Mouse (Mus musculus): ENCODE results near the gene Spef1. TPM values are rescaled to one million over a fixed set of nuclear protein-coding genes. Genes with fewer than 3 reads are reported as not detected.
A peak's percentile ranks its signal among the peaks of the same experiment; 100 is the strongest.

Gene Spef1
- polyA plus RNA-seq, 2 experiments = 6.7 to 16.3 TPM

DNA sequence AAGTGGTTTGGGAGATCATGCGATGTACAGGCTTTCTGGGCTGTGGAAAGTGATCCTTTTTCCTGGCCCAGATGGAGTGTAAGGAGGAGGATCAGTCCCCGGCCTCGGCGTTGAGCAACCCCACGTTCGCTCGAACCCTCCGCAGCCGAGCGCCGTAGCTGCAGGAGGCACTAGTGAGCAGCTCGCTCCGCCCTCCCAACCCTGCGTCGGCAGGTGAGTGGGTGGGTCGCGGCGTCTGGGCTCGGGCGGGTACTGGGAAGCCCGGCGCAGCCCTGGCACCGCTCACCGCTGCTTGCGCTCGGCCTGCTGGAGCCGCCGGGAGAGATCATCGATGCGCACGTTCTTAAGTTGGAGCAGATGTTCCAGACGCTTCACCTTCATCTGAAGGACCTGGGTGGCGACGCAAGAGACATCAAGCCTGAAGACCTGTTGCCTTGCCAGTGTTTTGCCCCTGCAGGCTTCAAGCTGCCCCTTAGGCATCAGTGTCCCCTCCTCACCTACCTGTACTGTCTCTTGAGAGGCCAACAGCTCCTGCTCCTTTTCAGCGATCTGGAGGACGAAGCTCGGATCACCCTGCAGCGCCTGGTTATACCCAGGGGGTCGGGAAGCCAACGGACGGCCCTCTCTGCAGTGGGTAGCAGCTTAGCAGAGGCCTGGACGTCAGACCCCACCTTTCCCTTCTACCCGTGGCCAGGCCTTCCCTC, 15.5 kb downstream of the Spef1 start:
- TF ChIP-seq POLR2A (IDR thresholded peaks at IDR 0.05; ENCODE audit: borderline replicate concordance, extremely low read depth, insufficient read depth, insufficient read length) = no peak

DNA sequence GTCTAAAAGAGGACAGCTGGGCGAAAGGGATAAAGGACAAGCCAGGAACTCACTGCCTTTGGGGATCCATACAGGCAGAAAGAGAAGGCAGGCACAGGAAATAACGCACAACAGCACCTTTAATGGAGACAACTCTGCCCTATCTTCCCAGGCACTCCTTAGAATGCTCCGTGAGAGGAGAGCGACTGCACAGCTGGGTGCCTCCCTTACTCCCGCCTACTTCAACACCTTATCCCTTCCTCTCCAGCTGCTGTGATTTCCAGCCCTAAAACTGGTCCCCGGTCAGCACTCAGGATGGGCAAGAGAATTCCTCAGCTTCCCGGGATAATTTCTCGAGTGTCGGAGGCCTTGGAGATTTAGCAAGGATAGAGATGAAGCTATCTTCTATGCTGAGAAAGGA, 16.1 kb downstream of the Spef1 start:
- DNase-seq (ENCODE audit: low spot score) (no peak), ATAC-seq (ENCODE audit: low FRiP score, low read depth) (no peak)
- Histone ChIP-seq H3K27ac (replicated peaks; ENCODE audit: low read depth, low read length) (no peak overlapping the region), H3K36me3 (ENCODE audit: control insufficient read depth, insufficient read depth, low read length) (no peaks in the 10 kb centered on the region; the same call in 1 of the 2 replicates), H3K4me1 (ENCODE audit: control insufficient read depth, insufficient read depth, low read length) (peaks cover 12% of the 10 kb centered on the region), H3K9ac (ENCODE audit: low read depth, low read length, severe bottlenecking) (0 out of 2 replicates have a peak overlapping the region, but pooled peaks have one; percentile 38), H3K27me3 (ENCODE audit: control insufficient read depth, insufficient read depth, low read length) (peaks cover 36% of the 10 kb centered on the region), H3K4me3 (replicated peaks; ENCODE audit: low read length) (peak overlapping the region; percentile 28), H3K4me2 (replicated peaks; ENCODE audit: low read depth, low read length, severe bottlenecking) (peak overlapping the region; percentile 48), H3K9me3 (ENCODE audit: control insufficient read depth, low read length) (no peaks in the 10 kb centered on the region)
- 18% methylated on average over 9 of the region's 9 CpGs for WGBS
- TF ChIP-seq POLR2A (IDR thresholded peaks at IDR 0.05; ENCODE audit: borderline replicate concordance, extremely low read depth, insufficient read depth, insufficient read length) = no peak

More for the DNA sequence above, 15.5 kb downstream of the Spef1 start:
- H3K4me2 ChIP-seq (replicated peaks; ENCODE audit: low read depth, low read length, severe bottlenecking) = peak overlapping the region; percentile 48
- H3K4me1 ChIP-seq (ENCODE audit: control insufficient read depth, insufficient read depth, low read length) = peaks cover 12% of the 10 kb centered on the region
- H3K9me3 ChIP-seq (ENCODE audit: control insufficient read depth, low read length) = no peaks in the 10 kb centered on the region
- peaks cover 36% of the 10 kb centered on the region for H3K27me3 ChIP-seq (ENCODE audit: control insufficient read depth, insufficient read depth, low read length)
- peaks cover 1% of the 10 kb centered on the region; the same call in 1 of the 2 replicates for H3K36me3 ChIP-seq (ENCODE audit: control insufficient read depth, insufficient read depth, low read length)
- no peak overlapping the region for H3K27ac ChIP-seq (replicated peaks; ENCODE audit: low read depth, low read length)
- ATAC-seq (ENCODE audit: low FRiP score, low read depth) (peak; percentile 20; the same call in 1 of the 2 replicates), DNase-seq (ENCODE audit: low spot score) (no peak)
- peak overlapping the region; percentile 28 for H3K4me3 ChIP-seq (replicated peaks; ENCODE audit: low read length)
- WGBS = 5% methylated on average over 41 of the region's 43 CpGs
- peak overlapping the region; percentile 38; the same call in 1 of the 2 replicates for H3K9ac ChIP-seq (ENCODE audit: low read depth, low read length, severe bottlenecking)

GRCm38 (mm10) chr2:131168914-131169313, 18.2 kb downstream of the Spef1 start:
- Histone ChIP-seq H3K4me3 (replicated peaks; ENCODE audit: low read length) (no peak overlapping the region), H3K4me2 (replicated peaks; ENCODE audit: low read depth, low read length, severe bottlenecking) (no peak overlapping the region), H3K27me3 (ENCODE audit: control insufficient read depth, insufficient read depth, low read length) (peaks cover 36% of the 10 kb centered on the region), H3K4me1 (ENCODE audit: control insufficient read depth, insufficient read depth, low read length) (peaks cover 9% of the 10 kb centered on the region), H3K9me3 (ENCODE audit: control insufficient read depth, low read length) (no peaks in the 10 kb centered on the region), H3K27ac (replicated peaks; ENCODE audit: low read depth, low read length) (no peak overlapping the region), H3K36me3 (ENCODE audit: control insufficient read depth, insufficient read depth, low read length) (no peaks in the 10 kb centered on the region; the same call in 1 of the 2 replicates), H3K9ac (ENCODE audit: low read depth, low read length, severe bottlenecking) (no peak overlapping the region)
- TF ChIP-seq POLR2A (IDR thresholded peaks at IDR 0.05; ENCODE audit: borderline replicate concordance, extremely low read depth, insufficient read depth, insufficient read length) = no peak
- ATAC-seq (ENCODE audit: low FRiP score, low read depth) (no peak), DNase-seq (ENCODE audit: low spot score) (no peak)
- 59% methylated on average over 1 of the region's 1 CpGs for WGBS

DNA sequence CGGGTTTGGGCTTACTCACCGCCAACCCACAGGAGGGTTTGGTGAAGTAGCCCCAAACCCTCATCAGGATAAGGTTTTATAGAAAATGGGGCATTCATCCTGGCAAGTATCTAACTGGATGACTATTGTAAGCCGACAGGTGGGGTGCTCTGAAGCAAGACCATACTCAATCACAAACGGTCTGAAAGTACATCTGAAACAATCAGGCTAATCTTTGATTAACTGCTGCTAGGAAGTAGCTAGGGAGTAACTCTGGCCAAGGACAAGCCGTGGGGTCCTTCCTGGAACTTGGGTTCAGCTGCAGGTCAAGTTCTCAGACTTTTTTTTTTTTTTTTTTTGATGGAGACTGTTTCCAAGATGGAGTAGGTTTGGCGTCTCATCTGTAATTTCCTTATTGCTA, 19.1 kb downstream of the Spef1 start:
- 80% methylated on average over 6 of the region's 6 CpGs for WGBS
- H3K27me3 ChIP-seq (ENCODE audit: control insufficient read depth, insufficient read depth, low read length) = peaks cover 28% of the 10 kb centered on the region
- no peak for TF ChIP-seq POLR2A (IDR thresholded peaks at IDR 0.05; ENCODE audit: borderline replicate concordance, extremely low read depth, insufficient read depth, insufficient read length)
- no peak for ATAC-seq (ENCODE audit: low FRiP score, low read depth)
- DNase-seq (ENCODE audit: low spot score) = no peak
- H3K9me3 ChIP-seq (ENCODE audit: control insufficient read depth, low read length) = no peaks in the 10 kb centered on the region
- H3K4me1 ChIP-seq (ENCODE audit: control insufficient read depth, insufficient read depth, low read length) = peaks cover 9% of the 10 kb centered on the region
- H3K36me3 ChIP-seq (ENCODE audit: control insufficient read depth, insufficient read depth, low read length) = no peaks in the 10 kb centered on the region; the same call in 1 of the 2 replicates
- H3K9ac ChIP-seq (ENCODE audit: low read depth, low read length, severe bottlenecking) = no peak overlapping the region
- no peak overlapping the region for H3K4me3 ChIP-seq (replicated peaks; ENCODE audit: low read length)
- no peak overlapping the region for H3K27ac ChIP-seq (replicated peaks; ENCODE audit: low read depth, low read length)
- H3K4me2 ChIP-seq (replicated peaks; ENCODE audit: low read depth, low read length, severe bottlenecking) = no peak overlapping the region

DNA sequence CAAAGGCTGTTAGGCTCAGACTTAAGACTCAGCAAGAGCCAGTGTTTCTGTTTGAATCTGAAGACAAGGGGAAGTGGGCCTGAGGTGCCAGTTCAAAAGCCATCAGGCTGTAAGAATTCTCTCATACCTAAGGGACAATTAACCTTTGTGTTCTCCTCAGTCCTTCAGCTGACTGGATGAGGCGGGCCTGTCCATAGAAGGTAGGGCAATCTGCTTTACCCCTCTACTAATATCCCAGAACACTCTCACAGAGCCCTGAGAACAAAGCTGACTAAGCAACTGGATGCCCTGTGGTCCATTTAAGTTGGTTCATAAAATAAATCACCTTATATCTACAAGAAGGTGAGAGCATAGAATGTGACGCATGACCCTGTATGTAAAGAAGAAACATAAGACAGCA, 20.9 kb downstream of the Spef1 start:
- H3K4me1 ChIP-seq (ENCODE audit: control insufficient read depth, insufficient read depth, low read length) = peaks cover 2% of the 10 kb centered on the region; the same call in 1 of the 2 replicates
- ATAC-seq (ENCODE audit: low FRiP score, low read depth) (no peak), DNase-seq (ENCODE audit: low spot score) (no peak)
- no peak overlapping the region for H3K4me3 ChIP-seq (replicated peaks; ENCODE audit: low read length)
- no peak overlapping the region for H3K27ac ChIP-seq (replicated peaks; ENCODE audit: low read depth, low read length)
- no peaks in the 10 kb centered on the region for H3K9me3 ChIP-seq (ENCODE audit: control insufficient read depth, low read length)
- TF ChIP-seq POLR2A (IDR thresholded peaks at IDR 0.05; ENCODE audit: borderline replicate concordance, extremely low read depth, insufficient read depth, insufficient read length) = no peak
- H3K27me3 ChIP-seq (ENCODE audit: control insufficient read depth, insufficient read depth, low read length) = peaks cover 10% of the 10 kb centered on the region
- WGBS = 80% methylated on average over 2 of the region's 2 CpGs
- H3K9ac ChIP-seq (ENCODE audit: low read depth, low read length, severe bottlenecking) = no peak overlapping the region
- no peaks in the 10 kb centered on the region for H3K36me3 ChIP-seq (ENCODE audit: control insufficient read depth, insufficient read depth, low read length)
- H3K4me2 ChIP-seq (replicated peaks; ENCODE audit: low read depth, low read length, severe bottlenecking) = no peak overlapping the region

Measured in limb, embryonic 14.5 days (tissue).